Mouse (Mus musculus): ENCODE measurements around the gene Fam178b. TPM values are rescaled to one million over a fixed set of nuclear protein-coding genes. Genes with fewer than 3 reads are reported as not detected.

Gene Fam178b
- polyA plus RNA-seq (2014; fragmentation: Nextera tagmentation; extraction: Ambion mirVana), result 0.43 TPM in 1 of 2 replicates, not detected in the other

GRCm38 (mm10) chr1:36682620-36683355 is at the start of gene Fam178b:
TSS of gene Fam178b (minus strand) at chr1:36683183.
- WGBS, result 92% methylated on average over 39 of the region's 39 CpGs

GRCm38 (mm10) chr1:36724057-36724431 is 41.1 kb upstream of the Fam178b start:
- no peak overlapping the region for H3K9ac ChIP-seq (ENCODE audit: low read length)
- no peak overlapping the region for H3K4me3 ChIP-seq (ENCODE audit: low read depth, low read length)
- DNase-seq (ENCODE audit: low spot score) (no peak), ATAC-seq (replicated peaks; ENCODE audit: low FRiP score) (no peak)
- no peaks in the 10 kb centered on the region for H3K4me1 ChIP-seq (replicated peaks; ENCODE audit: control insufficient read depth, insufficient read depth, low read length)
- H3K36me3 ChIP-seq (ENCODE audit: control insufficient read depth, insufficient read depth, low read length), result no peaks in the 10 kb centered on the region
- H3K9me3 ChIP-seq (ENCODE audit: control insufficient read depth, low read length), result no peaks in the 10 kb centered on the region
- H3K4me2 ChIP-seq (ENCODE audit: low read depth, low read length, severe bottlenecking), result no peak overlapping the region
- no peaks in the 10 kb centered on the region for H3K27me3 ChIP-seq (ENCODE audit: control insufficient read depth, insufficient read depth, low read length)
- H3K27ac ChIP-seq (ENCODE audit: low read depth, low read length), result no peak overlapping the region
- WGBS, result 72% methylated on average over 4 of the region's 4 CpGs

More at GRCm38 (mm10) chr1:36682620-36683355, at the start of gene Fam178b:
- no peak for ATAC-seq (replicated peaks; ENCODE audit: low FRiP score)
- no peaks in the 10 kb centered on the region for H3K27me3 ChIP-seq (ENCODE audit: control insufficient read depth, insufficient read depth, low read length)
- H3K4me2 ChIP-seq (ENCODE audit: low read depth, low read length, severe bottlenecking), result no peak within 1 kb of the TSS
- H3K27ac ChIP-seq (ENCODE audit: low read depth, low read length), result no peak within 1 kb of the TSS
- no peaks in the 10 kb centered on the region for H3K36me3 ChIP-seq (ENCODE audit: control insufficient read depth, insufficient read depth, low read length)
- no peak within 1 kb of the TSS for H3K4me3 ChIP-seq (ENCODE audit: low read depth, low read length)
- DNase-seq (ENCODE audit: low spot score), result no peak
- no peaks in the 10 kb centered on the region for H3K9me3 ChIP-seq (ENCODE audit: control insufficient read depth, low read length)
- no peak within 1 kb of the TSS for H3K9ac ChIP-seq (ENCODE audit: low read length)
- no peaks in the 10 kb centered on the region for H3K4me1 ChIP-seq (replicated peaks; ENCODE audit: control insufficient read depth, insufficient read depth, low read length)

GRCm38 (mm10) chr1:36723146-36724056 is 40.4 kb upstream of the Fam178b start:
- no peaks in the 10 kb centered on the region for H3K27me3 ChIP-seq (ENCODE audit: control insufficient read depth, insufficient read depth, low read length)
- ATAC-seq (replicated peaks; ENCODE audit: low FRiP score) (no peak), DNase-seq (ENCODE audit: low spot score) (no peak)
- H3K36me3 ChIP-seq (ENCODE audit: control insufficient read depth, insufficient read depth, low read length), result no peaks in the 10 kb centered on the region
- no peak overlapping the region for H3K27ac ChIP-seq (ENCODE audit: low read depth, low read length)
- no peaks in the 10 kb centered on the region for H3K4me1 ChIP-seq (replicated peaks; ENCODE audit: control insufficient read depth, insufficient read depth, low read length)
- 78% methylated on average over 16 of the region's 16 CpGs for WGBS
- H3K9ac ChIP-seq (ENCODE audit: low read length), result no peak overlapping the region
- no peak overlapping the region for H3K4me3 ChIP-seq (ENCODE audit: low read depth, low read length)
- no peak overlapping the region for H3K4me2 ChIP-seq (ENCODE audit: low read depth, low read length, severe bottlenecking)
- H3K9me3 ChIP-seq (ENCODE audit: control insufficient read depth, low read length), result no peaks in the 10 kb centered on the region

GRCm38 (mm10) chr1:36718786-36719185 is 35.8 kb upstream of the Fam178b start:
- no peaks in the 10 kb centered on the region for H3K9me3 ChIP-seq (ENCODE audit: control insufficient read depth, low read length)
- H3K36me3 ChIP-seq (ENCODE audit: control insufficient read depth, insufficient read depth, low read length), result no peaks in the 10 kb centered on the region
- H3K4me1 ChIP-seq (replicated peaks; ENCODE audit: control insufficient read depth, insufficient read depth, low read length), result no peaks in the 10 kb centered on the region
- no peak overlapping the region for H3K4me3 ChIP-seq (ENCODE audit: low read depth, low read length)
- WGBS, result 95% methylated on average over 1 of the region's 1 CpGs
- no peak overlapping the region for H3K4me2 ChIP-seq (ENCODE audit: low read depth, low read length, severe bottlenecking)
- no peak overlapping the region for H3K27ac ChIP-seq (ENCODE audit: low read depth, low read length)
- DNase-seq (ENCODE audit: low spot score) (no peak), ATAC-seq (replicated peaks; ENCODE audit: low FRiP score) (no peak)
- no peaks in the 10 kb centered on the region for H3K27me3 ChIP-seq (ENCODE audit: control insufficient read depth, insufficient read depth, low read length)
- no peak overlapping the region for H3K9ac ChIP-seq (ENCODE audit: low read length)

- ATAC-seq (replicated peaks; ENCODE audit: low FRiP score), result no peak
- Histone ChIP-seq H3K4me1 (replicated peaks; ENCODE audit: control insufficient read depth, insufficient read depth, low read length) (no peaks in the 10 kb centered on the region), H3K36me3 (ENCODE audit: control insufficient read depth, insufficient read depth, low read length) (no peaks in the 10 kb centered on the region), H3K9me3 (ENCODE audit: control insufficient read depth, low read length) (no peaks in the 10 kb centered on the region), H3K27ac (ENCODE audit: low read depth, low read length) (no peak within 1 kb of the TSS), H3K4me2 (ENCODE audit: low read depth, low read length, severe bottlenecking) (no peak within 1 kb of the TSS), H3K9ac (ENCODE audit: low read length) (no peak within 1 kb of the TSS), H3K27me3 (ENCODE audit: control insufficient read depth, insufficient read depth, low read length) (no peaks in the 10 kb centered on the region), H3K4me3 (ENCODE audit: low read depth, low read length) (no peak within 1 kb of the TSS)
- 86% methylated on average over 5 of the region's 5 CpGs for WGBS
- no peak for DNase-seq (ENCODE audit: low spot score)
These were observed 31.3 kb upstream of the Fam178b start, which contains the start of gene Actr1b for GRCm38 (mm10) chr1:36714311-36714710. TSS of gene Actr1b (minus strand) at chr1:36714422.

- Histone ChIP-seq H3K27ac (ENCODE audit: low read depth, low read length) (no peak overlapping the region), H3K9me3 (ENCODE audit: control insufficient read depth, low read length) (no peaks in the 10 kb centered on the region), H3K4me3 (ENCODE audit: low read depth, low read length) (no peak overlapping the region), H3K27me3 (ENCODE audit: control insufficient read depth, insufficient read depth, low read length) (no peaks in the 10 kb centered on the region), H3K36me3 (ENCODE audit: control insufficient read depth, insufficient read depth, low read length) (no peaks in the 10 kb centered on the region; the same call in 1 of the 2 replicates), H3K4me2 (ENCODE audit: low read depth, low read length, severe bottlenecking) (no peak overlapping the region), H3K9ac (ENCODE audit: low read length) (no peak overlapping the region), H3K4me1 (replicated peaks; ENCODE audit: control insufficient read depth, insufficient read depth, low read length) (peaks cover 6% of the 10 kb centered on the region; the same call in 1 of the 2 replicates)
- WGBS, result 95% methylated on average over 2 of the region's 2 CpGs
- ATAC-seq (replicated peaks; ENCODE audit: low FRiP score), result no peak
- no peak for DNase-seq (ENCODE audit: low spot score)
These were observed 28.1 kb upstream of the Fam178b start for GRCm38 (mm10) chr1:36711104-36711503.

GRCm38 (mm10) chr1:36709854-36710280 is 26.9 kb upstream of the Fam178b start, which contains the start of gene 4933424G06Rik:
TSS of gene 4933424G06Rik (plus strand) at chr1:36710149.
- Histone ChIP-seq H3K4me2 (ENCODE audit: low read depth, low read length, severe bottlenecking) (peak within 1 kb of the TSS; percentile 75), H3K4me3 (ENCODE audit: low read depth, low read length) (peak within 1 kb of the TSS; percentile 93), H3K4me1 (replicated peaks; ENCODE audit: control insufficient read depth, insufficient read depth, low read length) (peaks cover 6% of the 10 kb centered on the region; the same call in 1 of the 2 replicates), H3K27ac (ENCODE audit: low read depth, low read length) (no peak within 1 kb of the TSS), H3K36me3 (ENCODE audit: control insufficient read depth, insufficient read depth, low read length) (peaks cover under 1% of the 10 kb centered on the region; the same call in 1 of the 2 replicates), H3K9ac (ENCODE audit: low read length) (peak within 1 kb of the TSS; percentile 90), H3K27me3 (ENCODE audit: control insufficient read depth, insufficient read depth, low read length) (no peaks in the 10 kb centered on the region), H3K9me3 (ENCODE audit: control insufficient read depth, low read length) (no peaks in the 10 kb centered on the region)
- DNase-seq (ENCODE audit: low spot score), result peak; percentile 99
- under 1% methylated on average over 29 of the region's 29 CpGs for WGBS
- peak; percentile 99 for ATAC-seq (replicated peaks; ENCODE audit: low FRiP score)

GRCm38 (mm10) chr1:36709055-36709853 is 26.3 kb upstream of the Fam178b start:
- Histone ChIP-seq H3K27me3 (ENCODE audit: control insufficient read depth, insufficient read depth, low read length) (no peaks in the 10 kb centered on the region), H3K4me3 (ENCODE audit: low read depth, low read length) (peak overlapping the region; percentile 93), H3K9ac (ENCODE audit: low read length) (peak overlapping the region; percentile 90), H3K4me2 (ENCODE audit: low read depth, low read length, severe bottlenecking) (peak overlapping the region; percentile 75), H3K9me3 (ENCODE audit: control insufficient read depth, low read length) (no peaks in the 10 kb centered on the region), H3K36me3 (ENCODE audit: control insufficient read depth, insufficient read depth, low read length) (peaks cover 4% of the 10 kb centered on the region; the same call in 1 of the 2 replicates), H3K4me1 (replicated peaks; ENCODE audit: control insufficient read depth, insufficient read depth, low read length) (peaks cover 6% of the 10 kb centered on the region; the same call in 1 of the 2 replicates), H3K27ac (ENCODE audit: low read depth, low read length) (no peak overlapping the region)
- ATAC-seq (replicated peaks; ENCODE audit: low FRiP score) (peak; percentile 82), DNase-seq (ENCODE audit: low spot score) (peak; percentile 55)
- under 1% methylated on average over 33 of the region's 33 CpGs for WGBS
